In genomic region chr4:133068400-133069138, GRCm38 (mm10) we compare ENCODE assay signal across 11 mouse cellular contexts. TPM values are rescaled to one million over a fixed set of nuclear protein-coding genes. Genes with fewer than 3 reads are reported as not detected.
DNase-seq lines count a peak whose midpoint lies in the region; ATAC-seq lines count a peak whose summit lies in the region.
"Had no signal": no experiment of that assay in that cellular context is flagged by ENCODE, and none has a peak within 500 bp of the region (broad histone marks: within the 10 kb centered on the region; RNA-seq: fewer than 3 reads in every experiment).

No protein-coding gene starts in this region.

- H3K27ac ChIP-seq in heart, embryonic 10.5 days = peak overlapping the region; percentile 0; the same call in 1 of the 2 replicates
- 0 out of 2 replicates have a peak overlapping the region, but pooled peaks have one; percentile 30 for H3K27ac ChIP-seq in embryonic facial prominence, embryonic 10.5 days (replicated peaks)
- peak overlapping the region; percentile 55 for H3K27ac ChIP-seq in midbrain, embryonic 16.5 days (ENCODE audit: low read length)
- H3K27ac ChIP-seq: embryonic facial prominence, embryonic 12.5 days had no signal

- H3K9me3 ChIP-seq in heart, embryonic 10.5 days = no peaks in the 10 kb centered on the region
- H3K9me3 ChIP-seq in embryonic facial prominence, embryonic 10.5 days = no peaks in the 10 kb centered on the region
- no peaks in the 10 kb centered on the region for H3K9me3 ChIP-seq in midbrain, embryonic 16.5 days (replicated peaks; ENCODE audit: control insufficient read depth, low read length, poor library complexity, severe bottlenecking)
- H3K9me3 ChIP-seq: embryonic facial prominence, embryonic 12.5 days had no signal

- no peak for ATAC-seq in midbrain, embryonic 16.5 days
- no peak for ATAC-seq in inflammation-experienced regulatory T-cells, adult 6 months
- ATAC-seq in CD4-positive, CD25-positive, alpha-beta regulatory T cell, adult 4 months = no peak

- DNase-seq in heart, embryonic 10.5 days (ENCODE audit: low spot score) = no peak
- no peak for DNase-seq in heart, adult 9 months (ENCODE audit: low spot score in 2 of 2)
- peak; percentile 66 for DNase-seq in lung, postnatal 10 days
- no peak for DNase-seq in lung, postnatal 36 days
- no peak for DNase-seq in embryonic facial prominence, embryonic 10.5 days (ENCODE audit: low spot score)
- DNase-seq: cerebellum, adult 11 months; liver had no signal

- WGBS in heart, embryonic 10.5 days = 80% methylated on average over 12 of the region's 12 CpGs
- 87% methylated on average over 12 of the region's 12 CpGs for WGBS in embryonic facial prominence, embryonic 10.5 days
- WGBS in midbrain, embryonic 16.5 days = 65% methylated on average over 12 of the region's 12 CpGs

- no peak overlapping the region for H3K4me2 ChIP-seq in midbrain, embryonic 16.5 days (ENCODE audit: low read length)
- H3K4me2 ChIP-seq: embryonic facial prominence, embryonic 12.5 days had no signal

- no peaks in the 10 kb centered on the region for H3K27me3 ChIP-seq in heart, embryonic 10.5 days (ENCODE audit: insufficient read depth, poor library complexity, severe bottlenecking)
- H3K27me3 ChIP-seq in embryonic facial prominence, embryonic 10.5 days (replicated peaks; ENCODE audit: low read depth, poor library complexity, severe bottlenecking) = no peaks in the 10 kb centered on the region
- H3K27me3 ChIP-seq in midbrain, embryonic 16.5 days (ENCODE audit: control insufficient read depth, insufficient read depth, low read depth, low read length) = no peaks in the 10 kb centered on the region
- H3K27me3 ChIP-seq: embryonic facial prominence, embryonic 12.5 days had no signal

- peaks cover 79% of the 10 kb centered on the region for H3K4me1 ChIP-seq in heart, embryonic 10.5 days
- H3K4me1 ChIP-seq in embryonic facial prominence, embryonic 10.5 days = peaks cover 47% of the 10 kb centered on the region
- H3K4me1 ChIP-seq in midbrain, embryonic 16.5 days (ENCODE audit: control insufficient read depth, insufficient read depth, low read length) = peaks cover 16% of the 10 kb centered on the region

- no peak overlapping the region for H3K9ac ChIP-seq in midbrain, embryonic 16.5 days (ENCODE audit: low read depth, low read length)
- H3K9ac ChIP-seq: embryonic facial prominence, embryonic 12.5 days had no signal

- no peak overlapping the region for H3K4me3 ChIP-seq in heart, embryonic 10.5 days
- 0 out of 2 replicates have a peak overlapping the region, but pooled peaks have one; percentile 5 for H3K4me3 ChIP-seq in embryonic facial prominence, embryonic 10.5 days
- H3K4me3 ChIP-seq in midbrain, embryonic 16.5 days (ENCODE audit: low read depth, low read length) = no peak overlapping the region
- H3K4me3 ChIP-seq: embryonic facial prominence, embryonic 12.5 days had no signal

- peaks cover 95% of the 10 kb centered on the region for H3K36me3 ChIP-seq in heart, embryonic 10.5 days
- peaks cover 98% of the 10 kb centered on the region for H3K36me3 ChIP-seq in embryonic facial prominence, embryonic 10.5 days (replicated peaks)
- peaks cover 23% of the 10 kb centered on the region for H3K36me3 ChIP-seq in midbrain, embryonic 16.5 days (ENCODE audit: control insufficient read depth, insufficient read depth, low read length)

RNA-seq across cellular contexts. Expression of gene Ahdc1, which starts 57.5 kb away (rescaled TPM):
- 8.4 and 12.2 TPM in 2 replicates for polyA plus RNA-seq in heart, embryonic 10.5 days (2016; fragmentation: Nextera tagmentation; extraction: Ambion mirVana)
- 11.5 and 11.6 TPM in 2 replicates for polyA plus RNA-seq in embryonic facial prominence, embryonic 10.5 days (2016; fragmentation: Nextera tagmentation; extraction: Ambion mirVana)
- 11.2 and 12.5 TPM in 2 replicates for polyA plus RNA-seq in midbrain, embryonic 16.5 days (2015; fragmentation: Nextera tagmentation; extraction: Ambion mirVana)
- 1 to 10 TPM; 1.6 to 2.4 (median 2.4) TPM for polyA plus RNA-seq in inflammation-experienced regulatory T-cells, adult 6 months (2017; shearing (Covaris generic))
- polyA plus RNA-seq in CD4-positive, CD25-positive, alpha-beta regulatory T cell, adult 4 months (2017; shearing (Covaris generic)) = 1 to 10 TPM; 2.6 to 3.7 TPM

Comparison
In these comparisons a context has a peak if more than half of its experiments do, and no peak if none do; other contexts are left out.
1. H3K27ac ChIP-seq: peak in every context shown above with its lines; median percentile 55 in midbrain, embryonic 16.5 days; 30 in embryonic facial prominence, embryonic 10.5 days; 0 in heart, embryonic 10.5 days.